Mouse (Mus musculus) embryonic facial prominence, embryonic 11.5 days (tissue): ENCODE results near the gene Olfr16. TPM values are rescaled to one million over a fixed set of nuclear protein-coding genes. Genes with fewer than 3 reads are reported as not detected.

Experiments used
- ATAC-seq: fragments of 200-750 bp; cut with Nextera tagmentation; replicated peaks from 2 replicates; pipeline ENCODE4 v1.8.0; 2017; ENCODE audit warnings: low read depth; ENCODE audit not compliant: insufficient number of reproducible peaks, low FRiP score, low TSS enrichment
- DNase-seq: peaks from one replicate; pipeline ENCODE4 v3.0.0-alpha.2; 2015; ENCODE audit warnings: low spot score
- H3K27ac ChIP-seq: fragments of 300-500 bp; sonication (generic); replicated peaks from 2 replicates; pipeline ENCODE4 v1.5.1; 2014; ENCODE audit warnings: mild to moderate bottlenecking, low read depth, low read length, control low read depth
- H3K27me3 ChIP-seq: fragments of 300-500 bp; sonication (generic); 2 replicates; pipeline ENCODE4 v1.6.1; 2014; ENCODE audit warnings: mild to moderate bottlenecking, low read length, moderate library complexity, mixed read lengths; ENCODE audit not compliant: control insufficient read depth, insufficient read depth
- H3K36me3 ChIP-seq: fragments of 300-500 bp; sonication (generic); replicated peaks from 2 replicates; pipeline ENCODE4 v1.6.1; 2014; ENCODE audit warnings: low read depth, mild to moderate bottlenecking, low read length, moderate library complexity, mixed read lengths; ENCODE audit not compliant: control insufficient read depth, insufficient read depth
- H3K4me1 ChIP-seq: fragments of 300-500 bp; sonication (generic); 2 replicates; pipeline ENCODE4 v1.6.1; 2014; ENCODE audit warnings: low read length, mixed read lengths; ENCODE audit not compliant: control insufficient read depth, insufficient read depth
- H3K4me2 ChIP-seq: fragments of 300-500 bp; sonication (generic); 2 replicates; pipeline ENCODE4 v1.6.1; 2014; ENCODE audit warnings: low read depth, mild to moderate bottlenecking, control low read depth, low read length, moderate library complexity
- H3K4me3 ChIP-seq: fragments of 300-500 bp; sonication (generic); 2 replicates; pipeline ENCODE4 v1.5.1; 2014; ENCODE audit warnings: low read depth, low read length, control low read depth
- H3K9ac ChIP-seq: fragments of 300-500 bp; sonication (generic); replicated peaks from 2 replicates; pipeline ENCODE4 v1.6.1; 2014; ENCODE audit warnings: mild to moderate bottlenecking, control low read depth, low read length
- H3K9me3 ChIP-seq: fragments of 300-500 bp; sonication (generic); replicated peaks from 2 replicates; pipeline ENCODE4 v1.6.1; 2016; ENCODE audit warnings: mild to moderate bottlenecking, low read length, inconsistent platforms, mixed read lengths; ENCODE audit not compliant: control insufficient read depth
- WGBS: fragments of 180-500 bp; shearing (Covaris S2); extraction: QIAGEN DNeasy Blood & Tissue Kit; methylation state at CpG from one replicate; pipeline ENCODE4 v1.1.7; 2014; 5-methylcytosine and 5-hydroxymethylcytosine counted together
- polyA plus RNA-seq: library from polyadenylated mRNA; unstranded; fragments of >200 nt; fragmentation: Nextera tagmentation; extraction: Ambion mirVana; gene quantifications from 2 replicates; pipeline ENCODE4 v1.2.1, GENCODE M21; 2014

Olfr16 gene
- not detected in 2 replicates for polyA plus RNA-seq

GRCm38 (mm10) chr1:172950160-172950559, at the start of gene Olfr16:
Gene Olfr16 (plus strand): TSS chr1:172950409.
- no peak for DNase-seq
- no peaks in the 10 kb centered on the region for H3K36me3 ChIP-seq
- no peaks in the 10 kb centered on the region for H3K27me3 ChIP-seq
- no peaks in the 10 kb centered on the region for H3K4me1 ChIP-seq
- no peak within 1 kb of the TSS for H3K4me3 ChIP-seq
- H3K27ac ChIP-seq: no peak within 1 kb of the TSS
- H3K9ac ChIP-seq: no peak within 1 kb of the TSS
- WGBS: 61% methylated on average over 1 of the region's 1 CpGs
- no peak for ATAC-seq
- no peaks in the 10 kb centered on the region for H3K9me3 ChIP-seq
- H3K4me2 ChIP-seq: no peak within 1 kb of the TSS

GRCm38 (mm10) chr1:172903313-172903712, 46.9 kb upstream of the Olfr16 start:
- no peak for ATAC-seq

GRCm38 (mm10) chr1:172917115-172917514, 33.1 kb upstream of the Olfr16 start:
- H3K4me1 ChIP-seq: no peaks in the 10 kb centered on the region
- H3K9ac ChIP-seq: no peak overlapping the region
- no peak overlapping the region for H3K27ac ChIP-seq
- H3K36me3 ChIP-seq: no peaks in the 10 kb centered on the region
- no peaks in the 10 kb centered on the region for H3K27me3 ChIP-seq
- no peak overlapping the region for H3K4me2 ChIP-seq
- 88% methylated on average over 1 of the region's 1 CpGs for WGBS
- H3K9me3 ChIP-seq: no peaks in the 10 kb centered on the region
- no peak for ATAC-seq
- no peak overlapping the region for H3K4me3 ChIP-seq
- DNase-seq: no peak

More at GRCm38 (mm10) chr1:172903313-172903712, 46.9 kb upstream of the Olfr16 start:
- H3K4me3 ChIP-seq: no peak overlapping the region
- H3K9me3 ChIP-seq: no peaks in the 10 kb centered on the region
- H3K4me1 ChIP-seq: no peaks in the 10 kb centered on the region
- DNase-seq: no peak
- H3K27me3 ChIP-seq: no peaks in the 10 kb centered on the region
- H3K36me3 ChIP-seq: no peaks in the 10 kb centered on the region
- H3K27ac ChIP-seq: no peak overlapping the region
- no peak overlapping the region for H3K4me2 ChIP-seq
- H3K9ac ChIP-seq: no peak overlapping the region

GRCm38 (mm10) chr1:172918450-172918849, 31.8 kb upstream of the Olfr16 start:
- DNase-seq: no peak
- WGBS: 80% methylated on average over 2 of the region's 2 CpGs
- Histone ChIP-seq H3K36me3 (no peaks in the 10 kb centered on the region), H3K9ac (no peak overlapping the region), H3K4me3 (no peak overlapping the region), H3K4me1 (no peaks in the 10 kb centered on the region), H3K27me3 (no peaks in the 10 kb centered on the region), H3K27ac (no peak overlapping the region), H3K9me3 (no peaks in the 10 kb centered on the region), H3K4me2 (no peak overlapping the region)
- ATAC-seq: no peak

GRCm38 (mm10) chr1:172932197-172932596, 18.0 kb upstream of the Olfr16 start:
- no peaks in the 10 kb centered on the region for H3K36me3 ChIP-seq
- H3K4me1 ChIP-seq: no peaks in the 10 kb centered on the region
- no peaks in the 10 kb centered on the region for H3K9me3 ChIP-seq
- no peaks in the 10 kb centered on the region for H3K27me3 ChIP-seq
- H3K4me3 ChIP-seq: no peak overlapping the region
- no peak overlapping the region for H3K9ac ChIP-seq
- no peak for DNase-seq
- ATAC-seq: no peak
- no peak overlapping the region for H3K4me2 ChIP-seq
- H3K27ac ChIP-seq: no peak overlapping the region
- WGBS: 85% methylated on average over 2 of the region's 2 CpGs

- H3K4me2 ChIP-seq: no peak overlapping the region
- no peak overlapping the region for H3K9ac ChIP-seq
- H3K4me1 ChIP-seq: no peaks in the 10 kb centered on the region
- no peak overlapping the region for H3K4me3 ChIP-seq
- DNase-seq (no peak), ATAC-seq (no peak)
- no peaks in the 10 kb centered on the region for H3K9me3 ChIP-seq
- H3K27ac ChIP-seq: no peak overlapping the region
- no peaks in the 10 kb centered on the region for H3K27me3 ChIP-seq
- no peaks in the 10 kb centered on the region for H3K36me3 ChIP-seq
- 89% methylated on average over 2 of the region's 2 CpGs for WGBS
Measured at GRCm38 (mm10) chr1:172951171-172951720, 1.0 kb downstream of the Olfr16 start.

GRCm38 (mm10) chr1:172955376-172955775, 5.2 kb downstream of the Olfr16 start:
- Histone ChIP-seq H3K9ac (no peak overlapping the region), H3K4me3 (no peak overlapping the region), H3K9me3 (no peaks in the 10 kb centered on the region), H3K27me3 (no peaks in the 10 kb centered on the region), H3K4me1 (no peaks in the 10 kb centered on the region), H3K27ac (no peak overlapping the region), H3K4me2 (no peak overlapping the region), H3K36me3 (no peaks in the 10 kb centered on the region)
- ATAC-seq (no peak), DNase-seq (no peak)
- 76% methylated on average over 4 of the region's 4 CpGs for WGBS

GRCm38 (mm10) chr1:172960452-172960851, 10.2 kb downstream of the Olfr16 start:
- DNase-seq (no peak), ATAC-seq (no peak)
- Histone ChIP-seq H3K9me3 (no peaks in the 10 kb centered on the region), H3K4me3 (no peak overlapping the region), H3K4me1 (no peaks in the 10 kb centered on the region), H3K27me3 (no peaks in the 10 kb centered on the region), H3K4me2 (no peak overlapping the region), H3K36me3 (no peaks in the 10 kb centered on the region), H3K27ac (no peak overlapping the region), H3K9ac (no peak overlapping the region)
- WGBS: 68% methylated on average over 1 of the region's 1 CpGs
